Mouse (Mus musculus) stomach, embryonic 16.5 days (tissue): ENCODE data around the gene Pitpnm3. TPM values are rescaled to one million over a fixed set of nuclear protein-coding genes. Genes with fewer than 3 reads are reported as not detected.

Source experiments
- ATAC-seq: fragments of 200-750 bp; cut with Nextera tagmentation; 2 replicates; pipeline ENCODE4 v1.8.0; 2017; ENCODE audit warnings: moderate number of reproducible peaks, moderate TSS enrichment; ENCODE audit not compliant: insufficient read depth, low FRiP score
- H3K27ac ChIP-seq: fragments of 300-500 bp; sonication (generic); 2 replicates; pipeline ENCODE4 v1.5.1; 2014; ENCODE audit warnings: low read length
- H3K27me3 ChIP-seq: fragments of 300-500 bp; sonication (generic); 2 replicates; pipeline ENCODE4 v1.6.1; 2014; ENCODE audit warnings: low read length, control low read depth, mixed read lengths; ENCODE audit not compliant: control insufficient read depth, insufficient read depth
- H3K36me3 ChIP-seq: fragments of 300-500 bp; sonication (generic); 2 replicates; pipeline ENCODE4 v1.6.1; 2014; ENCODE audit warnings: low read length; ENCODE audit not compliant: control insufficient read depth, insufficient read depth
- H3K4me1 ChIP-seq: fragments of 300-500 bp; sonication (generic); 2 replicates; pipeline ENCODE4 v1.6.1; 2014; ENCODE audit warnings: low read length, control low read depth, mixed read lengths; ENCODE audit not compliant: control insufficient read depth, insufficient read depth
- H3K4me2 ChIP-seq: fragments of 300-500 bp; sonication (generic); 2 replicates; pipeline ENCODE4 v1.6.1; 2014; ENCODE audit warnings: low read depth, low read length, mixed read lengths
- H3K4me3 ChIP-seq: fragments of 300-500 bp; sonication (generic); replicated peaks from 2 replicates; pipeline ENCODE4 v1.5.1; 2014; ENCODE audit warnings: mild to moderate bottlenecking, low read length
- H3K9ac ChIP-seq: fragments of 300-500 bp; sonication (generic); 2 replicates; pipeline ENCODE4 v1.6.1; 2014; ENCODE audit warnings: low read length
- H3K9me3 ChIP-seq: fragments of 300-500 bp; sonication (generic); replicated peaks from 2 replicates; pipeline ENCODE4 v1.6.1; 2016; ENCODE audit warnings: low read length, control low read depth; ENCODE audit not compliant: control insufficient read depth
- WGBS: fragments of 180-500 bp; shearing (Covaris S2); extraction: QIAGEN DNeasy Blood & Tissue Kit; methylation state at CpG from one replicate; pipeline ENCODE4 v1.1.7; 2014; 5-methylcytosine and 5-hydroxymethylcytosine counted together
- polyA plus RNA-seq: library from polyadenylated mRNA; unstranded; fragments of >200 nt; fragmentation: Nextera tagmentation; extraction: Ambion mirVana; gene quantifications from 2 replicates; pipeline ENCODE4 v1.2.1, GENCODE M21; 2015

Gene Pitpnm3
- polyA plus RNA-seq, 1 experiment from 2014 or later = 0.63 TPM

- Histone ChIP-seq H3K4me3 (no peak overlapping the region), H3K9me3 (peaks cover 6% of the 10 kb centered on the region; the same call in 1 of the 2 replicates), H3K9ac (no peak overlapping the region), H3K4me1 (no peaks in the 10 kb centered on the region), H3K36me3 (no peaks in the 10 kb centered on the region), H3K27me3 (no peaks in the 10 kb centered on the region), H3K4me2 (no peak overlapping the region), H3K27ac (no peak overlapping the region)
- no peak for ATAC-seq
- WGBS = 63% methylated on average over 7 of the region's 7 CpGs
Measured at GRCm38 (mm10) chr11:72068026-72068425, 67.6 kb downstream of the Pitpnm3 start.

- ATAC-seq = no peak
- Histone ChIP-seq H3K4me3 (no peak overlapping the region), H3K27me3 (no peaks in the 10 kb centered on the region), H3K9me3 (peaks cover 6% of the 10 kb centered on the region; the same call in 1 of the 2 replicates), H3K27ac (no peak overlapping the region), H3K4me1 (no peaks in the 10 kb centered on the region), H3K9ac (no peak overlapping the region), H3K36me3 (no peaks in the 10 kb centered on the region), H3K4me2 (no peak overlapping the region)
- 74% methylated on average over 5 of the region's 5 CpGs for WGBS
Measured at GRCm38 (mm10) chr11:72067326-72067725, 68.3 kb downstream of the Pitpnm3 start.

GRCm38 (mm10) chr11:72066330-72066729, 69.2 kb downstream of the Pitpnm3 start:
- ATAC-seq = no peak
- H3K36me3 ChIP-seq = no peaks in the 10 kb centered on the region
- H3K27me3 ChIP-seq = no peaks in the 10 kb centered on the region
- 42% methylated on average over 6 of the region's 6 CpGs for WGBS
- H3K27ac ChIP-seq = no peak overlapping the region
- no peak overlapping the region for H3K4me2 ChIP-seq
- no peak overlapping the region for H3K4me3 ChIP-seq
- peaks cover 6% of the 10 kb centered on the region; the same call in 1 of the 2 replicates for H3K9me3 ChIP-seq
- H3K9ac ChIP-seq = no peak overlapping the region
- H3K4me1 ChIP-seq = no peaks in the 10 kb centered on the region

GRCm38 (mm10) chr11:72065103-72065502, 70.5 kb downstream of the Pitpnm3 start:
- no peaks in the 10 kb centered on the region for H3K36me3 ChIP-seq
- no peak overlapping the region for H3K27ac ChIP-seq
- no peak overlapping the region for H3K4me3 ChIP-seq
- no peak overlapping the region for H3K4me2 ChIP-seq
- WGBS = 80% methylated on average over 8 of the region's 8 CpGs
- H3K4me1 ChIP-seq = no peaks in the 10 kb centered on the region
- H3K9me3 ChIP-seq = peaks cover 6% of the 10 kb centered on the region; the same call in 1 of the 2 replicates
- ATAC-seq = no peak
- H3K27me3 ChIP-seq = no peaks in the 10 kb centered on the region
- H3K9ac ChIP-seq = no peak overlapping the region

GRCm38 (mm10) chr11:72064414-72064813, 71.2 kb downstream of the Pitpnm3 start:
- Histone ChIP-seq H3K4me1 (no peaks in the 10 kb centered on the region), H3K27me3 (no peaks in the 10 kb centered on the region), H3K36me3 (no peaks in the 10 kb centered on the region), H3K4me3 (no peak overlapping the region), H3K27ac (no peak overlapping the region), H3K4me2 (no peak overlapping the region), H3K9me3 (peaks cover 6% of the 10 kb centered on the region; the same call in 1 of the 2 replicates), H3K9ac (no peak overlapping the region)
- WGBS = 79% methylated on average over 6 of the region's 6 CpGs
- ATAC-seq = no peak

- WGBS = 60% methylated on average over 13 of the region's 13 CpGs
- Histone ChIP-seq H3K4me1 (no peaks in the 10 kb centered on the region), H3K27me3 (no peaks in the 10 kb centered on the region)
Measured at GRCm38 (mm10) chr11:72061093-72061620, 74.4 kb downstream of the Pitpnm3 start.

GRCm38 (mm10) chr11:72060416-72060815, 75.2 kb downstream of the Pitpnm3 start:
- ATAC-seq = no peak
- no peak overlapping the region for H3K9ac ChIP-seq
- H3K4me3 ChIP-seq = no peak overlapping the region
- H3K36me3 ChIP-seq = no peaks in the 10 kb centered on the region
- no peak overlapping the region for H3K4me2 ChIP-seq
- no peak overlapping the region for H3K27ac ChIP-seq
- no peaks in the 10 kb centered on the region for H3K27me3 ChIP-seq
- WGBS = 76% methylated on average over 9 of the region's 9 CpGs
- H3K9me3 ChIP-seq = peaks cover 6% of the 10 kb centered on the region; the same call in 1 of the 2 replicates
- no peaks in the 10 kb centered on the region for H3K4me1 ChIP-seq

More at GRCm38 (mm10) chr11:72061093-72061620, 74.4 kb downstream of the Pitpnm3 start:
- Histone ChIP-seq H3K36me3 (no peaks in the 10 kb centered on the region), H3K27ac (no peak overlapping the region), H3K9ac (no peak overlapping the region), H3K4me2 (no peak overlapping the region), H3K9me3 (peaks cover 6% of the 10 kb centered on the region; the same call in 1 of the 2 replicates), H3K4me3 (no peak overlapping the region)
- peak; percentile 45; the same call in 1 of the 2 replicates for ATAC-seq

GRCm38 (mm10) chr11:72057166-72057565, 78.4 kb downstream of the Pitpnm3 start:
- Histone ChIP-seq H3K9ac (no peak overlapping the region), H3K27me3 (peaks cover 4% of the 10 kb centered on the region; the same call in 1 of the 2 replicates), H3K27ac (no peak overlapping the region), H3K36me3 (no peaks in the 10 kb centered on the region), H3K4me2 (no peak overlapping the region), H3K9me3 (no peaks in the 10 kb centered on the region), H3K4me1 (no peaks in the 10 kb centered on the region), H3K4me3 (no peak overlapping the region)
- 76% methylated on average over 3 of the region's 3 CpGs for WGBS
- ATAC-seq = no peak

- Histone ChIP-seq H3K36me3 (no peaks in the 10 kb centered on the region), H3K9ac (no peak overlapping the region), H3K4me1 (peaks cover 12% of the 10 kb centered on the region), H3K27ac (no peak overlapping the region), H3K27me3 (peaks cover 10% of the 10 kb centered on the region), H3K4me2 (no peak overlapping the region), H3K4me3 (no peak overlapping the region), H3K9me3 (no peaks in the 10 kb centered on the region)
- 20% methylated on average over 2 of the region's 2 CpGs for WGBS
- no peak for ATAC-seq
Measured at GRCm38 (mm10) chr11:72055176-72055575, 80.4 kb downstream of the Pitpnm3 start.
